Mouse (Mus musculus) embryonic facial prominence, embryonic 13.5 days (tissue): ENCODE data around the gene Ppara. TPM values are rescaled to one million over a fixed set of nuclear protein-coding genes. Genes with fewer than 3 reads are reported as not detected.
"Not testable (repeated sequence)": the region's sequence is repeated elsewhere in the genome, so short reads cannot be mapped to it uniquely, and the experiment has no call there.

ENCODE experiments used
- ATAC-seq: fragments of 200-750 bp; cut with Nextera tagmentation; 2 replicates; pipeline ENCODE4 v1.8.0; 2017; ENCODE audit warnings: low read depth; ENCODE audit not compliant: insufficient number of reproducible peaks, insufficient read depth, low FRiP score, low TSS enrichment
- H3K27ac ChIP-seq: fragments of 300-500 bp; sonication (generic); 2 replicates; pipeline ENCODE4 v1.5.1; 2015; ENCODE audit warnings: moderate library complexity, mild to moderate bottlenecking, inconsistent platforms
- H3K27me3 ChIP-seq: fragments of 300-500 bp; sonication (generic); 2 replicates; pipeline ENCODE4 v1.6.1; 2015; ENCODE audit warnings: mild to moderate bottlenecking, inconsistent platforms
- H3K36me3 ChIP-seq: fragments of 300-500 bp; sonication (generic); 2 replicates; pipeline ENCODE4 v1.6.1; 2015; ENCODE audit warnings: mild to moderate bottlenecking, inconsistent platforms
- H3K4me1 ChIP-seq: fragments of 300-500 bp; sonication (generic); 2 replicates; pipeline ENCODE4 v1.6.1; 2015; ENCODE audit warnings: inconsistent platforms
- H3K4me2 ChIP-seq: fragments of 300-500 bp; sonication (generic); 2 replicates; pipeline ENCODE4 v1.6.1; 2015; ENCODE audit warnings: moderate library complexity, mild to moderate bottlenecking, inconsistent platforms
- H3K4me3 ChIP-seq: fragments of 300-500 bp; sonication (generic); 2 replicates; pipeline ENCODE4 v1.5.1; 2015; ENCODE audit warnings: mild to moderate bottlenecking, inconsistent platforms
- H3K9ac ChIP-seq: fragments of 300-500 bp; sonication (generic); 2 replicates; pipeline ENCODE4 v1.6.1; 2015; ENCODE audit warnings: mild to moderate bottlenecking, inconsistent platforms
- H3K9me3 ChIP-seq: fragments of 300-500 bp; sonication (generic); 2 replicates; pipeline ENCODE4 v1.6.1; 2016; ENCODE audit warnings: inconsistent platforms
- WGBS: fragments of 180-500 bp; shearing (Covaris S2); methylation state at CpG from one replicate; pipeline ENCODE4 v1.1.7; 2015; ENCODE audit warnings: mixed read lengths; 5-methylcytosine and 5-hydroxymethylcytosine counted together
- polyA plus RNA-seq: library from polyadenylated mRNA; unstranded; fragments of >200 nt; fragmentation: Nextera tagmentation; extraction: Ambion mirVana; gene quantifications from 2 replicates; pipeline ENCODE4 v1.2.1, GENCODE M21; 2015

Gene Ppara
- polyA plus RNA-seq, 1 experiment from 2014 or later, result 2.8 TPM

- Histone ChIP-seq H3K9me3 (0 out of 2 replicates have a peak, but pooled peaks cover 3% of the 10 kb centered on the region), H3K9ac (no peak overlapping the region), H3K4me1 (no peaks in the 10 kb centered on the region), H3K27me3 (no peaks in the 10 kb centered on the region), H3K4me2 (no peak overlapping the region), H3K4me3 (no peak overlapping the region), H3K27ac (no peak overlapping the region), H3K36me3 (no peaks in the 10 kb centered on the region)
- 92% methylated on average over 5 of the region's 5 CpGs for WGBS
- no peak for ATAC-seq
Measured at GRCm38 (mm10) chr15:85766677-85767076, 31.9 kb downstream of the Ppara start.

- no peak overlapping the region for H3K9ac ChIP-seq
- H3K9me3 ChIP-seq, result 0 out of 2 replicates have a peak, but pooled peaks cover 3% of the 10 kb centered on the region
- 88% methylated on average over 8 of the region's 8 CpGs for WGBS
- H3K27me3 ChIP-seq, result no peaks in the 10 kb centered on the region
- no peak for ATAC-seq
- H3K4me3 ChIP-seq, result no peak overlapping the region
- no peak overlapping the region for H3K27ac ChIP-seq
- H3K4me1 ChIP-seq, result no peaks in the 10 kb centered on the region
- no peak overlapping the region for H3K4me2 ChIP-seq
- no peaks in the 10 kb centered on the region for H3K36me3 ChIP-seq
Measured at GRCm38 (mm10) chr15:85768991-85769390, 34.2 kb downstream of the Ppara start.

DNA sequence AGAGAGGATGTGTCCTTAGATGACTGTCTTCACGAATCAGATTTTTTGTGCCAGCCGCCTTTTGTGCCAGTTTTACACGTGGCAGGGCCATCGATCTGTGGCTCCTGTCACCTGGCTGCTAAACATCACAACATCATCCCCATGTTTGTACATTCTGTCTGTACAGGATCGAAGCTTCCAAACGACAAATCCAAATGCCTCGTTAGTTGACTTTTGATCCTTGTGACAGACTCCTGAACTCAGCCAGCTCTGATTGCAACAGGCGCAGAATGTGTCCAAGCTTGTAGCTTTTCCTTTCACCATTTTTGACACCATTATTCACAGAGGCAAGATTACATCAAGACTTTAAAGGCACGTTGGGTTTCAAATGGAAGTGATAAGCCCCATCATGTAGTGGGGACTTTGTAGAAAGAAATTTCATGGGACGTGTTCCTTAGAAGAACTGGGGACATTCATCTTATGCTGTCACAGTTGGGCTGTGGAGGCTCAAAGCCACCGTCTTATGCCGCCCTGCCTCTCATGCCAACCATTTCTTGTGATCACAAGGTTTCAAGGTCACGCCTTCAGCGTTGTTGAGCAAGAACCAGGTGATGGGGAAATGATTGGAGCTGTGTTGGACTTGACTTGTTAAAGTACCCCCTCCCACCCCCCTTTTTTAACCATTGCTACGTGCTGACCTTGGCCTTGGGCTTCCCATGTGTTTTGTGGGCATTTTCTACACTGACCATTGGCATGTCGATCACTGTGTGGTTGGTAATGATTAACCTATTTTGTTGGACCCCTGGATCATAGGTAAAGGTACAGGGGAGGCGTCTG, 36.7 kb downstream of the Ppara start:
- 82% methylated on average over 17 of the region's 17 CpGs for WGBS
- Histone ChIP-seq H3K9me3 (no peaks in the 10 kb centered on the region), H3K4me2 (no peak overlapping the region), H3K4me1 (no peaks in the 10 kb centered on the region), H3K36me3 (no peaks in the 10 kb centered on the region), H3K9ac (no peak overlapping the region), H3K27ac (no peak overlapping the region), H3K27me3 (no peaks in the 10 kb centered on the region), H3K4me3 (no peak overlapping the region)
- no peak for ATAC-seq

DNA sequence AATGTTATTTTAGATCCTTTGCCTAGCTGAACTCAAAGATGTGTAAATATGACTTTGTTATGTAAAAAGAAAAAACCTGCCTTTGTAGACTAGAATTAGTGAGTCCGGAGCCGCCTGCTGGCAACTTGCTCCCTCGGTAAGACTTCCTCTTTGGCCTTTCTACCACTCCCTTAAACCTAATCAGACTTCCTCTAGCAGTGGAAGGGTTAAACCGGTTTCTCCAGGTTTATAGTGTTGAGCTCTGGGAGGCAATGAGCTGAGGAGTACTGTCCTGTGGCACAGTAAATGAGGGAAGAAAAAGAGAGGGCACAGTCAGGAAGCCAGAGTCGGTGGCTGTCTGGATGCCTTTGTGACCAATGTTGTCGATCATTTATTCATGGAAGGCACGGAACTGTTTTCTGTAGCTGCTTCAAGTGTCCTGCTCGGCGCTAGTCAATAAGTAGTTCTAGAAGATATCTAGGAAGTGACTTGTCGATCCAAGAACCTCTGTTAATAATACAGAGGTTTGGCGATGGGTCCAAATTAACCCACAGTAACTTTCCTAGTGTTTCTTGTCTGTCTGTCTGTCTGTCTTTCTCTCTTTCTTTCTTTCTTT, 37.5 kb downstream of the Ppara start:
- 79% methylated on average over 11 of the region's 11 CpGs for WGBS
- H3K36me3 ChIP-seq, result no peaks in the 10 kb centered on the region

DNA sequence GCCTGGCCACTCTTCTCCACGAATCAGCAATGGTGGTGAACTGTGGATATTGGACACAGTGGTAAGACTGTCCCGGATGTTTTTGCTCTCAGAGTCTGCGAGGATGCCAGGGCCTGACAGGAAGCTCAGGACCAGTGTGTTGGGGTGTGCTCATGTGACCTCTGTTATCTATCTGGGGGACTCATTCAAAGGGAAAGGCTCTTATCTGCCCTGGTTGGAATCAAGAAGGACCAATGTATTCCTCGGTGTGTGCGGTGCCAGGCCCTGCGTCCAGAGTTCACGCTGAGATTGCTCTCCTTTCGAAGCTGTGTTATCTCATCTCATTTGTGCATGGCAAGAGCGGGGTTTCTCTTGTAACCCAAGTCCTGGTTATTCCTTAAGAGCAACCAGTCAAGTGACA, 39.6 kb downstream of the Ppara start:
- H3K36me3 ChIP-seq, result no peaks in the 10 kb centered on the region
- H3K27ac ChIP-seq, result no peak overlapping the region
- no peak for ATAC-seq
- no peaks in the 10 kb centered on the region for H3K9me3 ChIP-seq
- no peaks in the 10 kb centered on the region for H3K4me1 ChIP-seq
- no peaks in the 10 kb centered on the region for H3K27me3 ChIP-seq
- no peak overlapping the region for H3K9ac ChIP-seq
- WGBS, result 87% methylated on average over 9 of the region's 9 CpGs
- H3K4me3 ChIP-seq, result no peak overlapping the region
- H3K4me2 ChIP-seq, result no peak overlapping the region

More for the DNA sequence above, 37.5 kb downstream of the Ppara start:
- Histone ChIP-seq H3K9me3 (no peaks in the 10 kb centered on the region), H3K4me2 (no peak overlapping the region), H3K27me3 (no peaks in the 10 kb centered on the region), H3K9ac (no peak overlapping the region), H3K4me1 (no peaks in the 10 kb centered on the region), H3K4me3 (no peak overlapping the region), H3K27ac (no peak overlapping the region)
- ATAC-seq, result no peak

- Histone ChIP-seq H3K4me3 (no peak overlapping the region), H3K27me3 (no peaks in the 10 kb centered on the region), H3K36me3 (no peaks in the 10 kb centered on the region), H3K27ac (no peak overlapping the region), H3K4me1 (no peaks in the 10 kb centered on the region), H3K9ac (no peak overlapping the region), H3K9me3 (no peaks in the 10 kb centered on the region), H3K4me2 (no peak overlapping the region)
- no peak for ATAC-seq
- 86% methylated on average over 7 of the region's 7 CpGs for WGBS
Measured at GRCm38 (mm10) chr15:85775001-85775400, 40.2 kb downstream of the Ppara start.

DNA sequence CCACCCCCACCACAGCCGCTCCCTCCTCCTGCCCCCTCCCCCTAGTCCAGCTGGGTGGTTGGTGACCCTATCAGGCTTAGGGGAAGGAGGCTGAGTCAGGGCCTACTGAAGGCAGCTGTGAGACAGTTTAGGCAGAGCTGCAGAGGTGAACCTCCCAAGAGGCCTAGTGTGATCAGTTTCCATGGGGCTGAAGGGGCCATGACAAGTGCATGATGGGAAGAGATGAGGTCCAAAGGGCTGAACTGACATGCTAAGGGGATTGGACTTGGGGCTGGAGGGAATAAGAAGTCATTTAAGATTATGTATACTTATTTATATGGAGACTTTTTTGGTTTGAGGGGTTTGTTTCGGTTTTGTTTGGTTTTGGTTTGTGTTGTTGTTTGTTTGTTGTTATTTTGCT, 41.5 kb downstream of the Ppara start:
- WGBS, result 77% methylated on average over 2 of the region's 2 CpGs
- H3K27me3 ChIP-seq, result no peaks in the 10 kb centered on the region
- H3K9me3 ChIP-seq, result no peaks in the 10 kb centered on the region
- H3K27ac ChIP-seq, result no peak overlapping the region
- H3K4me3 ChIP-seq, result no peak overlapping the region
- H3K9ac ChIP-seq, result no peak overlapping the region
- no peaks in the 10 kb centered on the region for H3K36me3 ChIP-seq
- no peaks in the 10 kb centered on the region for H3K4me1 ChIP-seq
- H3K4me2 ChIP-seq, result no peak overlapping the region
- ATAC-seq, result no peak

GRCm38 (mm10) chr15:85776771-85777170, 42.0 kb downstream of the Ppara start:
- no peak overlapping the region for H3K4me2 ChIP-seq
- H3K9me3 ChIP-seq, result no peaks in the 10 kb centered on the region
- H3K36me3 ChIP-seq, result no peaks in the 10 kb centered on the region
- H3K4me1 ChIP-seq, result no peaks in the 10 kb centered on the region
- ATAC-seq, result no peak
- H3K9ac ChIP-seq, result no peak overlapping the region
- WGBS, result 66% methylated on average over 5 of the region's 5 CpGs
- H3K4me3 ChIP-seq, result no peak overlapping the region
- H3K27me3 ChIP-seq, result no peaks in the 10 kb centered on the region
- H3K27ac ChIP-seq, result no peak overlapping the region

GRCm38 (mm10) chr15:85778891-85779290, 44.1 kb downstream of the Ppara start:
- WGBS, result 90% methylated on average over 6 of the region's 6 CpGs

GRCm38 (mm10) chr15:85783146-85783545, 48.4 kb downstream of the Ppara start:
- no peaks in the 10 kb centered on the region for H3K36me3 ChIP-seq
- H3K9me3 ChIP-seq, result no peaks in the 10 kb centered on the region
- no peak for ATAC-seq
- H3K4me1 ChIP-seq, result no peaks in the 10 kb centered on the region
- H3K4me3 ChIP-seq, result no peak overlapping the region
- H3K27ac ChIP-seq, result no peak overlapping the region
- H3K27me3 ChIP-seq, result no peaks in the 10 kb centered on the region
- no peak overlapping the region for H3K4me2 ChIP-seq
- no peak overlapping the region for H3K9ac ChIP-seq
- 89% methylated on average over 4 of the region's 4 CpGs for WGBS

More at GRCm38 (mm10) chr15:85778891-85779290, 44.1 kb downstream of the Ppara start:
- not testable (repeated sequence) for H3K27me3 ChIP-seq, ATAC-seq, H3K9me3 ChIP-seq, H3K36me3 ChIP-seq, H3K4me1 ChIP-seq, H3K9ac ChIP-seq, H3K4me3 ChIP-seq, H3K4me2 ChIP-seq, H3K27ac ChIP-seq

DNA sequence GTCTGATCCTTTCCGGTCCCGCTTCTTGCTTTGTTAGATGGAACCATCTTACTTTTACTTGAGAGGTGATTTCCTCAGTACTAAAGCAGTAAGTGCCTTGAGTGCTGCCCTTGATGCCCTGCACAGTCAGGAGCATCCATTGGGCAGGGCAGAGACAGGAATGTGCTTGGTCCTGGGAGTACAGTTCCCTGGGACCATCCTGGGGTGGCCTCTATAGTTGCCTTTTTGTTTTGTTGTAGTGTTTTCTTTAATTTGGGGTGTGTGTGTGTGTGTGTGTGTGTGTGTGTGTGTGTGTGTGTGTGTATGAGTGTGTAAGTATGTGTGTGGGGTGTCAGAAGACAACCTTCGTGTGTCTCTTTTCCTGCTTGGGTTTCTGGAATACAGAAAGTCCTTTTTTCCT, 49.6 kb downstream of the Ppara start:
- Histone ChIP-seq H3K9me3 (no peaks in the 10 kb centered on the region), H3K4me1 (no peaks in the 10 kb centered on the region), H3K36me3 (no peaks in the 10 kb centered on the region), H3K4me3 (no peak overlapping the region), H3K4me2 (no peak overlapping the region), H3K27ac (no peak overlapping the region), H3K27me3 (no peaks in the 10 kb centered on the region), H3K9ac (no peak overlapping the region)
- 72% methylated on average over 3 of the region's 3 CpGs for WGBS
- ATAC-seq, result no peak

GRCm38 (mm10) chr15:85786711-85787110, 51.9 kb downstream of the Ppara start:
- no peak for ATAC-seq

More at GRCm38 (mm10) chr15:85786711-85787110, 51.9 kb downstream of the Ppara start:
- Histone ChIP-seq H3K36me3 (no peaks in the 10 kb centered on the region), H3K9ac (no peak overlapping the region), H3K4me2 (no peak overlapping the region), H3K4me1 (no peaks in the 10 kb centered on the region), H3K27ac (no peak overlapping the region), H3K4me3 (no peak overlapping the region), H3K9me3 (no peaks in the 10 kb centered on the region), H3K27me3 (no peaks in the 10 kb centered on the region)
- 77% methylated on average over 5 of the region's 5 CpGs for WGBS
